8 mouse cellular contexts compared by ENCODE assay signal in genomic region chr4:102569101-102569583, GRCm38 (mm10).
DNase-seq lines count a peak whose midpoint lies in the region; ATAC-seq lines count a peak whose summit lies in the region.

No protein-coding gene starts in this region.

- ATAC-seq in lung, embryonic 15.5 days (ENCODE audit: borderline replicate concordance, extremely low read depth, low FRiP score, low TSS enrichment) = no peak
- ATAC-seq in embryonic facial prominence, embryonic 13.5 days (ENCODE audit: insufficient number of reproducible peaks, insufficient read depth, low FRiP score, low TSS enrichment, low read depth) = no peak
- ATAC-seq in liver, embryonic 12.5 days = peak; percentile 34

- H3K9me3 ChIP-seq in lung, embryonic 15.5 days = no peaks in the 10 kb centered on the region
- no peaks in the 10 kb centered on the region for H3K9me3 ChIP-seq in embryonic facial prominence, embryonic 13.5 days
- H3K9me3 ChIP-seq in liver, embryonic 12.5 days (replicated peaks) = no peaks in the 10 kb centered on the region

- H3K4me1 ChIP-seq in lung, embryonic 15.5 days = peaks cover 52% of the 10 kb centered on the region
- H3K4me1 ChIP-seq in embryonic facial prominence, embryonic 13.5 days = peaks cover 35% of the 10 kb centered on the region
- H3K4me1 ChIP-seq in liver, embryonic 12.5 days = peaks cover 80% of the 10 kb centered on the region

- H3K27me3 ChIP-seq in lung, embryonic 15.5 days = no peaks in the 10 kb centered on the region
- H3K27me3 ChIP-seq in embryonic facial prominence, embryonic 13.5 days = no peaks in the 10 kb centered on the region
- H3K27me3 ChIP-seq in liver, embryonic 12.5 days (replicated peaks) = no peaks in the 10 kb centered on the region

- no peak overlapping the region for H3K9ac ChIP-seq in lung, embryonic 15.5 days
- no peak overlapping the region for H3K9ac ChIP-seq in embryonic facial prominence, embryonic 13.5 days
- H3K9ac ChIP-seq in liver, embryonic 12.5 days = peak overlapping the region; percentile 3; the same call in 1 of the 2 replicates

- no peak for DNase-seq in lung, postnatal 4 days
- peak; percentile 61 to 67 for DNase-seq in thymus, postnatal 10 days (ENCODE audit: low spot score in 2 of 2)
- no peak for DNase-seq in gastrocnemius, postnatal 14 days
- no peak for DNase-seq in cerebellum, postnatal 36 days
- no peak for DNase-seq in layer of hippocampus, adult 11-12 months (ENCODE audit: low spot score)

- intact Hi-C loops in gastrocnemius, postnatal 14 days (cut with DNase I; ENCODE audit: low total_unique reads) = loop anchor here (5.0 kb wide), 1 partner anchor 57 kb away; no protein-coding TSS in a partner anchor

- peak overlapping the region; percentile 96 for H3K27ac ChIP-seq in lung, embryonic 15.5 days
- peak overlapping the region; percentile 78 for H3K27ac ChIP-seq in embryonic facial prominence, embryonic 13.5 days
- peak overlapping the region; percentile 86 for H3K27ac ChIP-seq in liver, embryonic 12.5 days

- H3K36me3 ChIP-seq in lung, embryonic 15.5 days = no peaks in the 10 kb centered on the region
- no peaks in the 10 kb centered on the region for H3K36me3 ChIP-seq in embryonic facial prominence, embryonic 13.5 days
- H3K36me3 ChIP-seq in liver, embryonic 12.5 days = no peaks in the 10 kb centered on the region

- H3K4me2 ChIP-seq in lung, embryonic 15.5 days = peak overlapping the region; percentile 79
- H3K4me2 ChIP-seq in embryonic facial prominence, embryonic 13.5 days = peak overlapping the region; percentile 91
- H3K4me2 ChIP-seq in liver, embryonic 12.5 days = peak overlapping the region; percentile 91

- WGBS in lung, embryonic 15.5 days = 3% methylated on average over 8 of the region's 8 CpGs
- 13% methylated on average over 8 of the region's 8 CpGs for WGBS in embryonic facial prominence, embryonic 13.5 days
- WGBS in liver, embryonic 12.5 days (ENCODE audit: insufficient replicate concordance) = 3% methylated on average over 8 of the region's 8 CpGs

- H3K4me3 ChIP-seq in lung, embryonic 15.5 days = 0 out of 2 replicates have a peak overlapping the region, but pooled peaks have one; percentile 4
- H3K4me3 ChIP-seq in embryonic facial prominence, embryonic 13.5 days = no peak overlapping the region
- H3K4me3 ChIP-seq in liver, embryonic 12.5 days = peak overlapping the region; percentile 72

Comparison
In these comparisons a context has a peak if more than half of its experiments do, and no peak if none do; other contexts are left out.
1. DNase-seq: peak in thymus, postnatal 10 days (2 of 2); none in lung, postnatal 4 days (0 of 2), gastrocnemius, postnatal 14 days (single experiment), cerebellum, postnatal 36 days (0 of 2) and layer of hippocampus, adult 11-12 months (single experiment).
2. Peak in every context shown above with its lines, with median percentiles within 50 percentile points of each other: H3K27ac ChIP-seq and H3K4me2 ChIP-seq.